Mouse (Mus musculus): ENCODE data around the gene Aaas.

DNA sequence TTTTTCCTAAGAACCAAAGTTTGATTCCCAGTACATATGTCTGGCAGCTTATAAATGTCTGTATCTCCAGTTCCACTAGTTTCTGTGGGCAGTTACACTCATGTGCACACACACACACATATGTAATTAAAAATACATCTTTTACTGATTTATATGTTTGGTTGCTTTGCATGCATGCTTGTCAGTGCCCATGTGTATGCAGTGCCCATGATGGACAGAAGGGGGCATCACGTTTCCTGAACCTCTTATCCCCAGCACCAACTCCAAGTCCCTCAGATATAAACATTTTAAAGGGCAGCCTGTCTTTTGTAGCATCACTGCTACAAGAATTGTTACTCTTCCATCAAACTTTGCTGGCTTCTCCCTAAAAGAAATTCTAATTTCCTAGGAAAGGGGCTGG is 9.0 kb downstream of the Aaas start:
- TF ChIP-seq POLR2A (IDR thresholded peaks at IDR 0.05; ENCODE audit: insufficient read depth, low read depth, low read length), result no peak
- no peak for TF ChIP-seq CTCF (IDR thresholded peaks at IDR 0.05; ENCODE audit: insufficient read depth, low read depth, low read length)

Data from olfactory bulb, adult 2 months (tissue).